Mouse (Mus musculus) MN1 (cell line): ENCODE data around the gene Cpne9.
A peak's percentile ranks its signal among the peaks of the same experiment; 100 is the strongest.

Experiments used
- DNase-seq: peaks from one replicate; pipeline ENCODE4 v3.0.0-alpha.2; 2016; ENCODE audit warnings: low spot score

Cpne9 gene

GRCm38 (mm10) chr6:113343177-113344092 is 61.3 kb downstream of the Cpne9 start, which contains the start of gene Camk1:
TSS of gene Camk1 (minus strand) at chr6:113343984.
- peak; percentile 78 for DNase-seq

- peak; percentile 49 for DNase-seq
Measured at GRCm38 (mm10) chr6:113344321-113344720, 62.2 kb downstream of the Cpne9 start.

GRCm38 (mm10) chr6:113346897-113347296 is 64.8 kb downstream of the Cpne9 start:
- DNase-seq, result no peak

- no peak for DNase-seq
Measured at GRCm38 (mm10) chr6:113350538-113350937, 68.4 kb downstream of the Cpne9 start.

- DNase-seq, result no peak
Measured at GRCm38 (mm10) chr6:113351161-113351560, 69.1 kb downstream of the Cpne9 start.

- no peak for DNase-seq
Measured at GRCm38 (mm10) chr6:113351653-113352052, 69.5 kb downstream of the Cpne9 start.

GRCm38 (mm10) chr6:113352820-113353219 is 70.7 kb downstream of the Cpne9 start:
- no peak for DNase-seq

GRCm38 (mm10) chr6:113353696-113354095 is 71.6 kb downstream of the Cpne9 start:
- no peak for DNase-seq
